Mouse (Mus musculus) liver, embryonic 16.5 days (tissue): ENCODE measurements around the gene Gapdh. TPM values are rescaled to one million over a fixed set of nuclear protein-coding genes. Genes with fewer than 3 reads are reported as not detected.

Experiments
- ATAC-seq: fragments of 200-750 bp; cut with Nextera tagmentation; 2 replicates; pipeline ENCODE4 v1.8.0; 2017; ENCODE audit warnings: low read depth, mild to moderate bottlenecking, moderate number of reproducible peaks, moderate library complexity
- H3K27ac ChIP-seq: fragments of 300-500 bp; sonication (generic); 2 replicates; pipeline ENCODE4 v1.5.1; 2014; ENCODE audit warnings: mild to moderate bottlenecking, low read length
- H3K27me3 ChIP-seq: fragments of 300-500 bp; sonication (generic); 2 replicates; pipeline ENCODE4 v1.6.1; 2014; ENCODE audit warnings: low read depth, low read length, mixed read lengths; ENCODE audit not compliant: control insufficient read depth, insufficient read depth
- H3K36me3 ChIP-seq: fragments of 300-500 bp; sonication (generic); 2 replicates; pipeline ENCODE4 v1.6.1; 2014; ENCODE audit warnings: mild to moderate bottlenecking; ENCODE audit not compliant: control insufficient read depth, insufficient read depth
- H3K4me1 ChIP-seq: fragments of 300-500 bp; sonication (generic); 2 replicates; pipeline ENCODE4 v1.6.1; 2014; ENCODE audit warnings: low read depth, low read length, mixed read lengths; ENCODE audit not compliant: control insufficient read depth
- H3K4me2 ChIP-seq: fragments of 300-500 bp; sonication (generic); 2 replicates; pipeline ENCODE4 v1.6.1; 2014; ENCODE audit warnings: low read depth, low read length, mixed read lengths
- H3K4me3 ChIP-seq: fragments of 300-500 bp; sonication (generic); 2 replicates; pipeline ENCODE4 v1.5.1; 2014; ENCODE audit warnings: low read depth, mild to moderate bottlenecking, low read length
- H3K9ac ChIP-seq: fragments of 300-500 bp; sonication (generic); 2 replicates; pipeline ENCODE4 v1.6.1; 2014; ENCODE audit warnings: low read depth, low read length
- H3K9me3 ChIP-seq: fragments of 300-500 bp; sonication (generic); replicated peaks from 2 replicates; pipeline ENCODE4 v1.6.1; 2016; ENCODE audit warnings: low read length; ENCODE audit not compliant: control insufficient read depth
- WGBS: fragments of 180-500 bp; shearing (Covaris S2); extraction: QIAGEN DNeasy Blood & Tissue Kit; methylation state at CpG from one replicate; pipeline ENCODE4 v1.1.7; 2014; ENCODE audit not compliant: insufficient replicate concordance; 5-methylcytosine and 5-hydroxymethylcytosine counted together
- polyA plus RNA-seq: library from polyadenylated mRNA; unstranded; fragments of >200 nt; fragmentation: Nextera tagmentation; extraction: Ambion mirVana; gene quantifications from 2 replicates; pipeline ENCODE4 v1.2.1, GENCODE M21; 2015

The Gapdh gene
- 1,120 and 1,202 TPM in 2 replicates for polyA plus RNA-seq

DNA sequence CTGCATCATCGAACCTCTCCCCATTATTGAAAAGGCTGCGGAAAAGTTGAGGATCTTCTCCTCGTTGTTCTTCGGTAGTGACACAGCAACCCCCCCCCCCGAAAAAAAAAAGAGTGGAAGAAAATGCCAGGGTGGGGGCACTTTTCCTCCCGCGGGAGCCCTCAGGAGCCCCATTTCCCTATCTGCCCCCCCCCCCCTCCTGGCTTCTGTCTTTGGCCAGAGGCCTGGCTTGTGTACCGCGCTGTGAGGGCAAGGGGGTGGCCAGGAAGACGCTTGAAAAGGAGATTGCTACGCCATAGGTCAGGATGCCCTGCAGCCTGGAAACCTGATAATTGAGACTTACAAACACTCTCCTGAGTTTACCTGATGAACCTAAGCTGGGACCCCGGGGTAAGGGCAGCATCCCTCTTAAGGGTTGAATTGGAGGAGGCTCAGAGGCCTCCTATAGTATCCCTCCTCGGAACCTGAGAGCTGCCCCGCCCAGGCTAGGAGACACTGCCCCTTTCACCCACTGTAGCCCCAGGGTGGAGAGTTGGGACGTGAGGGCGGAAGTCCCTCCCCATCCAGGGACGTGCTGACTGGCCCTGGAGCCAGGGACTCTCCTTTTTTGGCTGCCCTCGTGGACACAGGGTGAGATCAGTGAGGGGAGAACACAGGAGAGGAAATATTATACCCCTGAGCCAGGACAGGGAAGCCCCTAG is at the start of gene Gapdh:
Gene Gapdh, minus strand, starts transcription at position 417 of the 701 bp plus-strand sequence.
- peak within 1 kb of the TSS; percentile 85 for H3K27ac ChIP-seq

DNA sequence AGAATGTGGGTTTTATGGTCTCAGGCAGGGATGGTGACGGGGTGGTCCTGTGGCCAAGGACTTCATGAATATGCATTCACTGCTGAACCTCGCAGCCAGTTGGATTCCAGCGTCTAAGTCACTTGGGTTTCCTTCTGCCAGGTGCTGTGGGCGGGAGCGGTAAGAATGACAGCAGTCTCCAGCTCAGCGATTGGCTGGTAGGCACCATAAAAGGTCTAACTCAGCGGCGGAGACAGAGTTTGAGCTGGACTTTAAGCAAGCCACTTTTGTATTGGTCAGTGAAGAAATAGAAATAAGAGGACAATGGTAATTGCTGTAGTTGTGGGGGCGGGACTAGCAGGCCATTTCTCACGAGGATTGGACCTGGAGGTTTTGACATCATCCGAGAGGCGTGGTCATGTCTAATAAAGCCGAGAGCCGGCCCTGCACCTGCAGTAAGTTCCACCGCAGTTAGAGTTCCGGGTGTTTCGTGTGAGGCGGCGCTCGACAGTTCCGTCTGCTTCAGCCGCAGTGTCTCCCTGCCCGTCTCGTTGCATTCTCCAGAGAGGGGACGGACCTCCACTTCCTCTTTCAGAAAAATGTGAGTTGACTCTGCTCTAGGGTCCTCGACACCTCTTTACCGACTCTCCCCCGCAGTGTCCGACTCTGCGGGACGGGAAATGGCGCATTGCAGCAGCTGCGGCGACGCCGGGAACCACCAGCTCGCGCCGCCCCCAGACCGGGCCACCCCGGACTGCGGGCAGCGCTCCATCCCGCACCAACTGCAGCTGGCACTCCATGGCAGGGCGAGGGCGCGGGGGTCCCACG is 49.1 kb upstream of the Gapdh start, which contains the start of gene Vamp1:
Gene Vamp1, plus strand, starts transcription at position 404 of the 807 bp plus-strand sequence.
- peak within 1 kb of the TSS; percentile 83 for H3K4me3 ChIP-seq
- under 1% methylated on average over 48 of the region's 48 CpGs for WGBS
- peaks cover 10% of the 10 kb centered on the region for H3K4me1 ChIP-seq
- ATAC-seq = peak; percentile 94
- H3K36me3 ChIP-seq = no peaks in the 10 kb centered on the region
- H3K27me3 ChIP-seq = peaks cover 10% of the 10 kb centered on the region
- H3K9me3 ChIP-seq = no peaks in the 10 kb centered on the region
- H3K27ac ChIP-seq = peak within 1 kb of the TSS; percentile 80
- peak within 1 kb of the TSS; percentile 98 for H3K4me2 ChIP-seq
- H3K9ac ChIP-seq = peak within 1 kb of the TSS; percentile 82

More for the DNA sequence above, at the start of gene Gapdh:
- Histone ChIP-seq H3K9me3 (no peaks in the 10 kb centered on the region), H3K36me3 (peaks cover 47% of the 10 kb centered on the region), H3K4me3 (peak within 1 kb of the TSS; percentile 84), H3K4me2 (peak within 1 kb of the TSS; percentile 88), H3K27me3 (no peaks in the 10 kb centered on the region), H3K4me1 (peaks cover 53% of the 10 kb centered on the region), H3K9ac (peak within 1 kb of the TSS; percentile 84)
- peak; percentile 67 for ATAC-seq
- WGBS = 2% methylated on average over 18 of the region's 18 CpGs

DNA sequence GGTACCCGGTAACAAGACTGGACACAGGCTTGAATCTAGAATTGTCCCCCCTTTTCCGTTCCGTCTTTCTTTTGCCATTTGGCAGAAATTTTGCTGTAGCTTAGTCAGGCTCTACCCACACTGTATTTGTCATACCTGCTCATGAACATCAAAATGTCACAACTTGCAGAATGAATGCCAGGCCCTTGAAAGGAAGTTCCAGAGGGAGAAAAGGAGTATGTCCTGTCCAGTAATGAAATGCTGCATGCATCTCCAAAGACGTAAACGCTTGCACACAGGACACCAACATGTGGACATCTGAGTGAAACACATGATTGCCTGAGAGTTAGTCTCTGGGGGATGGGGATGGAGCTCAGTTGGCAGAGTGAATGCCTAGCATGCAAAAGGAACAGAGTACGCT is 47.4 kb upstream of the Gapdh start:
- Histone ChIP-seq H3K9me3 (no peaks in the 10 kb centered on the region), H3K4me2 (no peak overlapping the region), H3K4me3 (no peak overlapping the region), H3K27me3 (peaks cover 10% of the 10 kb centered on the region), H3K9ac (no peak overlapping the region), H3K4me1 (peaks cover 10% of the 10 kb centered on the region), H3K27ac (no peak overlapping the region), H3K36me3 (no peaks in the 10 kb centered on the region)
- ATAC-seq = no peak
- WGBS = 71% methylated on average over 6 of the region's 6 CpGs

DNA sequence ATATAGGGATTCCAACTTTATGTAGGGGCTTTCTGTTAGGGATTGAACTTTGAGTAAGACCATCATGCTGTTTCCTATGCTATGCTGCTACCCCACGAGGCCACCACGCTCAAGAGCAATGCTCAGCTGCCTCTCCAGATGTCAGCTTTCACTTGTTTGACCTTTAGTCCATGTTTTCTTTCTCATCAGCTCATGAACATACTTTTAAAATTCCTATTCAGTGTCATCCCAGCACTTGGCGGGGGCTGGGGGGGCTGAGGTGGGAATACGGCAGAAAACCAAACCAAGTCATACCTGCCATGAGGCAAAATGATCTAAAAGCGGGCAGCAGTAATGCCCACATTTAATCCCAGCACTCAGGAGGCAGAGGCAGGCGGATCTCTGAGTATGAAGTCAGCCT is 46.9 kb upstream of the Gapdh start:
- Histone ChIP-seq H3K9ac (no peak overlapping the region), H3K36me3 (no peaks in the 10 kb centered on the region), H3K27me3 (peaks cover 10% of the 10 kb centered on the region), H3K27ac (no peak overlapping the region), H3K4me1 (peaks cover 10% of the 10 kb centered on the region), H3K9me3 (no peaks in the 10 kb centered on the region), H3K4me3 (no peak overlapping the region), H3K4me2 (no peak overlapping the region)
- 51% methylated on average over 6 of the region's 6 CpGs for WGBS
- ATAC-seq = no peak

DNA sequence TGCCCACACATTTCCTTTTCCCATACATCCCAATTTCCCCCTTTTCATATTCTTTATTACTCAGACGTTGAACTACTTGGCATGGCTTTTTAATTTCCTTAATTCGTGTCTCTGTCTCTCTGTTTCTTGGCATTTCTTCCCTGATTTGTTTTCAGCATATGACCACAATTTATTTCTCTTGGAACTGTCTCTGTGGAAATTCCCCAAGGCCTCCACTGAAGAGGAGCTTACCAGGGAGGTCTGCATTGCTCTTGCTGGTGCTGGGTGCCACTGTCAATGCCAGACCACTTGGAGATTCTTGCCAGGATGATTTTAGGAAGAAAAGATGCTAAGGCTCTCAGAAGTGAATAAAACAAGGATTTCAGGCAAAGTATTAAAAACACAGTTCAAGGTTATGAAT is 46.4 kb upstream of the Gapdh start:
- WGBS = 33% methylated on average over 2 of the region's 2 CpGs
- no peaks in the 10 kb centered on the region for H3K9me3 ChIP-seq
- H3K4me1 ChIP-seq = peaks cover 10% of the 10 kb centered on the region
- H3K36me3 ChIP-seq = no peaks in the 10 kb centered on the region
- no peak for ATAC-seq
- H3K27ac ChIP-seq = no peak overlapping the region
- H3K4me3 ChIP-seq = no peak overlapping the region
- H3K9ac ChIP-seq = no peak overlapping the region
- no peak overlapping the region for H3K4me2 ChIP-seq
- peaks cover 10% of the 10 kb centered on the region for H3K27me3 ChIP-seq

DNA sequence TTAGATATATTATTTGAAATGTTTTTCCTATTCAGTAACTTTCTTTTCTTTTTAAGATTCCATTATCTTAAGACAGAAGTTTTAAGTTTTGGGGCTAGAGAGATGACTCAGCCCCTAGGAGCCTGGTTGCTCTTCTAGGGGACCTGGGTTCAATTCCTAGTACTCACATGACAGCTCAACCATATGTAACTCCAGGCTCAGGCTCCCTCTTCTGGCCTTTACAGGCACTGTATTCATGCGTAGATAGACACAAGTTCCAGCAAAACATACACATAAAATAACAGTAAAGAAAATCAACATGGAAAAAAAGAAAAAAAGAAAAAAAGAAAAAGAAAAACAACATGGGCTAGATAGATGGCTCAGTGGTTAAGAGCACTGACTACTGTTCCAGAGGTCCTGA is 44.2 kb upstream of the Gapdh start:
- Histone ChIP-seq H3K9ac (no peak overlapping the region), H3K4me3 (no peak overlapping the region), H3K9me3 (no peaks in the 10 kb centered on the region), H3K27ac (no peak overlapping the region), H3K4me2 (no peak overlapping the region), H3K4me1 (no peaks in the 10 kb centered on the region), H3K27me3 (peaks cover 10% of the 10 kb centered on the region), H3K36me3 (no peaks in the 10 kb centered on the region)
- 76% methylated on average over 1 of the region's 1 CpGs for WGBS
- ATAC-seq = no peak

DNA sequence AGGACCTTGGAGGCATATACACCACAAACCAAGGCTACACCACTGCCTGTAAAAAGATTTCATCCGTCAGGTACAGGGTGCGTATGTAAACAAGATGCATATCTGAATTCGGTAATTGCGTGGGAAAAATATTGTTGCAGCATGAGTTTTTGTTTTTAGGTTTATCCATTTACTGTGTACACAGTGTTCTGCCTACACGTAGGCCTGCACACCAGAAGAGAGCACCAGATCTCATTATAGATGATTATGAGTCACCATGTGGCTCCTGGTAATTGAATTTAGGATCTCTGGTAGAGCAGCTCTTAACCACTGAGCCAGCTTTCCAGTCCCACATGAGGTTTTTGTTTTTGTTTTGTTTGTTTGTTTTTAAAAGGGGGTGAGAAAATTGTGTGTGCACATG is 30.9 kb upstream of the Gapdh start:
- 79% methylated on average over 5 of the region's 5 CpGs for WGBS
- no peaks in the 10 kb centered on the region for H3K27me3 ChIP-seq
- H3K36me3 ChIP-seq = peaks cover 16% of the 10 kb centered on the region
- no peak overlapping the region for H3K9ac ChIP-seq
- no peak overlapping the region for H3K4me2 ChIP-seq
- no peak overlapping the region for H3K4me3 ChIP-seq
- no peak overlapping the region for H3K27ac ChIP-seq
- no peak for ATAC-seq
- peaks cover 6% of the 10 kb centered on the region for H3K4me1 ChIP-seq
- no peaks in the 10 kb centered on the region for H3K9me3 ChIP-seq

DNA sequence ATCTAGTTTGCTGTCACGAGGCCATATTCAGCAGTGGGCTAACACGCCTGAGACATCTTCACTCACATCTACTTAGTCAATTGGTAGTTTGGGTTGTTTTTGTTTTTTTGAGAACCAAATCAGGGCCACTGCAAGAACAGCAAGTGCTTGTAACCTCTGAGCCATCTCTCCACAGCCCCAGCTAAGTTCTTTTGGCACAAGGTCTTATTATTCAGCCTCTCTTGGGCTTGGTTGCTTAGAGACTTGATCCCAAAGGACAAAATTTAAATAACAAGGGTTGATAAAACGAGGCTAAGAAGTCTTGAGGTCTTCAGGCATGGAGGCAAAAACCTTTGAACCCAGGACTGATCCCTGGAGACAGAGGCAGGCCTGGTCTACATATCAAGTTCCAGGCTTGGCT is 30.0 kb upstream of the Gapdh start:
- Histone ChIP-seq H3K27me3 (no peaks in the 10 kb centered on the region), H3K4me3 (no peak overlapping the region), H3K4me1 (peaks cover 6% of the 10 kb centered on the region), H3K36me3 (peaks cover 16% of the 10 kb centered on the region), H3K9ac (no peak overlapping the region), H3K4me2 (no peak overlapping the region), H3K27ac (no peak overlapping the region), H3K9me3 (no peaks in the 10 kb centered on the region)
- ATAC-seq = no peak
- WGBS = 68% methylated on average over 3 of the region's 3 CpGs

DNA sequence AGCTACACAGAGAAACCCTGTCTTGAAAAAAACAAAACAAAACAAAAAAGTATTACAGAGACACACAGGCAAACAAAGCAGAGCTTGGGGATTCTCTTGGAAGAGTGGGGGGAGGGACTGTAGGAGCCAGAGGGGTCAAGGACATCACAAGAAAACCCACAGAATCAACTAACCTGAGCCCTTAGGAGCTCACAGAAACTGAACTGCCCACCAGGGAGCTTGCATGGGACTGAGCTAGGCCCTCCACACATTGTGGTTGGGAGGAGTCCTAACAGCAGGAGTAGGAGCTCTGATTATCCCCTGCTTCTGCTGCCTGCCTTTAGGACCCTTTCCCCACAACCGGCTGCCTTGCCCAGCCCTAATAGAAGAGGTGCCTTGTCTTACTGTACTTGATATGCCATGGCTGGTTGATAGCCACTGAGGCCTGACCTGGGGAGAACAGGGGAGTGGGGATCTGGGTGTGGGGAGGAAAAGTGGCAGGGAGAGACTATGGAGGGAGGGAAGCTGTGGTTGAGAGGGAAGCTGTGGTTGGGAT is 29.3 kb upstream of the Gapdh start:
- Histone ChIP-seq H3K27ac (no peak overlapping the region), H3K9me3 (no peaks in the 10 kb centered on the region), H3K9ac (no peak overlapping the region), H3K36me3 (peaks cover 16% of the 10 kb centered on the region), H3K4me2 (no peak overlapping the region), H3K27me3 (no peaks in the 10 kb centered on the region), H3K4me1 (peaks cover 6% of the 10 kb centered on the region), H3K4me3 (no peak overlapping the region)
- no peak for ATAC-seq
- 52% methylated on average over 1 of the region's 1 CpGs for WGBS
